Mouse (Mus musculus) hindbrain, embryonic 16.5 days (tissue): ENCODE measurements around the gene Samsn1. TPM values are rescaled to one million over a fixed set of nuclear protein-coding genes. Genes with fewer than 3 reads are reported as not detected.

Experiments used
- ATAC-seq: fragments of 200-750 bp; cut with Nextera tagmentation; 2 replicates; pipeline ENCODE4 v1.8.0; 2017; ENCODE audit warnings: moderate TSS enrichment, moderate library complexity
- H3K27ac ChIP-seq: fragments of 300-500 bp; sonication (generic); 2 replicates; pipeline ENCODE4 v1.5.1; 2014; ENCODE audit warnings: low read depth, mild to moderate bottlenecking, control low read depth, low read length, moderate library complexity
- H3K27me3 ChIP-seq: fragments of 300-500 bp; sonication (generic); replicated peaks from 2 replicates; pipeline ENCODE4 v1.6.1; 2014; ENCODE audit warnings: low read length; ENCODE audit not compliant: control insufficient read depth, insufficient read depth
- H3K36me3 ChIP-seq: fragments of 300-500 bp; sonication (generic); 2 replicates; pipeline ENCODE4 v1.6.1; 2014; ENCODE audit warnings: mild to moderate bottlenecking, low read length, moderate library complexity, mixed read lengths; ENCODE audit not compliant: control insufficient read depth, insufficient read depth
- H3K4me1 ChIP-seq: fragments of 300-500 bp; sonication (generic); 2 replicates; pipeline ENCODE4 v1.6.1; 2014; ENCODE audit warnings: low read depth, low read length; ENCODE audit not compliant: control insufficient read depth, insufficient read depth
- H3K4me2 ChIP-seq: fragments of 300-500 bp; sonication (generic); 2 replicates; pipeline ENCODE4 v1.6.1; 2014; ENCODE audit warnings: mild to moderate bottlenecking, low read length, control low read depth, moderate library complexity
- H3K4me3 ChIP-seq: fragments of 300-500 bp; sonication (generic); 2 replicates; pipeline ENCODE4 v1.5.1; 2014; ENCODE audit warnings: mild to moderate bottlenecking, low read length, control low read depth, moderate library complexity
- H3K9ac ChIP-seq: fragments of 300-500 bp; sonication (generic); 2 replicates; pipeline ENCODE4 v1.6.1; 2014; ENCODE audit warnings: low read depth, mild to moderate bottlenecking, control low read depth, low read length, moderate library complexity
- H3K9me3 ChIP-seq: fragments of 300-500 bp; sonication (generic); 2 replicates; pipeline ENCODE4 v1.6.1; 2014; ENCODE audit warnings: mild to moderate bottlenecking, low read length, moderate library complexity; ENCODE audit not compliant: control insufficient read depth
- WGBS: fragments of 180-500 bp; shearing (Covaris S2); extraction: QIAGEN DNeasy Blood & Tissue Kit; methylation state at CpG from one replicate; pipeline ENCODE4 v1.1.7; 2014; 5-methylcytosine and 5-hydroxymethylcytosine counted together
- polyA plus RNA-seq: library from polyadenylated mRNA; unstranded; fragments of >200 nt; fragmentation: Nextera tagmentation; extraction: Ambion mirVana; gene quantifications from 2 replicates; pipeline ENCODE4 v1.2.1, GENCODE M21; 2015

Gene Samsn1
- polyA plus RNA-seq, 1 experiment from 2014 or later: 1.6 TPM

- WGBS: 56% methylated on average over 6 of the region's 6 CpGs
- no peaks in the 10 kb centered on the region for H3K36me3 ChIP-seq
- no peak overlapping the region for H3K27ac ChIP-seq
- no peaks in the 10 kb centered on the region for H3K9me3 ChIP-seq
- no peaks in the 10 kb centered on the region for H3K4me1 ChIP-seq
- ATAC-seq: no peak
- H3K4me3 ChIP-seq: no peak overlapping the region
- no peak overlapping the region for H3K9ac ChIP-seq
- no peak overlapping the region for H3K4me2 ChIP-seq
- H3K27me3 ChIP-seq: no peaks in the 10 kb centered on the region
These were observed 51.6 kb downstream of the Samsn1 start for GRCm38 (mm10) chr16:75970266-75970998.

- no peak for ATAC-seq
- no peak overlapping the region for H3K9ac ChIP-seq
- WGBS: 71% methylated on average over 8 of the region's 8 CpGs
- no peak overlapping the region for H3K4me2 ChIP-seq
- no peaks in the 10 kb centered on the region for H3K27me3 ChIP-seq
- H3K27ac ChIP-seq: no peak overlapping the region
- no peaks in the 10 kb centered on the region for H3K4me1 ChIP-seq
- H3K4me3 ChIP-seq: no peak overlapping the region
- H3K36me3 ChIP-seq: no peaks in the 10 kb centered on the region
- no peaks in the 10 kb centered on the region for H3K9me3 ChIP-seq
These were observed 60.1 kb downstream of the Samsn1 start for GRCm38 (mm10) chr16:75962021-75962420.

- no peaks in the 10 kb centered on the region for H3K36me3 ChIP-seq
- no peaks in the 10 kb centered on the region for H3K9me3 ChIP-seq
- no peak overlapping the region for H3K4me3 ChIP-seq
- ATAC-seq: no peak
- no peak overlapping the region for H3K4me2 ChIP-seq
- H3K27me3 ChIP-seq: no peaks in the 10 kb centered on the region
- H3K27ac ChIP-seq: no peak overlapping the region
- no peaks in the 10 kb centered on the region for H3K4me1 ChIP-seq
- no peak overlapping the region for H3K9ac ChIP-seq
- 68% methylated on average over 5 of the region's 5 CpGs for WGBS
These were observed 60.6 kb downstream of the Samsn1 start for GRCm38 (mm10) chr16:75961487-75961886.

- H3K4me1 ChIP-seq: no peaks in the 10 kb centered on the region
- no peak overlapping the region for H3K27ac ChIP-seq
- 92% methylated on average over 7 of the region's 7 CpGs for WGBS
- H3K27me3 ChIP-seq: no peaks in the 10 kb centered on the region
- H3K4me2 ChIP-seq: no peak overlapping the region
- H3K9me3 ChIP-seq: no peaks in the 10 kb centered on the region
- no peak overlapping the region for H3K9ac ChIP-seq
- no peak overlapping the region for H3K4me3 ChIP-seq
- H3K36me3 ChIP-seq: no peaks in the 10 kb centered on the region
- ATAC-seq: no peak
These were observed 61.0 kb downstream of the Samsn1 start for GRCm38 (mm10) chr16:75961036-75961435.

DNA sequence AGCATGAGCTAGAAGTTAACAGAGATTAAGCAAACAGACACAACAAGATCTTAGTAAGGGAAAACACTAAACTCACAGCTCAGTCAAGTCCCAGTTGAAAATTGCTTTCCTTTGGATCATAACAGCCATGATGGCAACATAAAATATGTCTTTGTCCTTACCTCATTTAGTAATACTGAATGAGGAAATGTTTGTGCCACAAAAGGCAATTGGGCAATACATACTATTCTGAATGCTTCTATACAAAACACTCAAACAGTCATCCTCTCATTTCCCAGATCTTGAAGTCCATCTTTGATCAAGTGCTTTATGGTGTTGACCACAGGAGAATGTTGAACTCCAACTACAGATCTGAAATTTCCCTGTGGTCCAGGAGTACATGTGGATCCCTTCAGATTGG lies 88.7 kb downstream of the Samsn1 start:
- H3K4me3 ChIP-seq: no peak overlapping the region
- no peaks in the 10 kb centered on the region for H3K36me3 ChIP-seq
- no peak for ATAC-seq
- H3K4me1 ChIP-seq: no peaks in the 10 kb centered on the region
- H3K4me2 ChIP-seq: no peak overlapping the region
- H3K27me3 ChIP-seq: no peaks in the 10 kb centered on the region
- H3K9me3 ChIP-seq: no peaks in the 10 kb centered on the region
- H3K27ac ChIP-seq: no peak overlapping the region
- H3K9ac ChIP-seq: no peak overlapping the region

DNA sequence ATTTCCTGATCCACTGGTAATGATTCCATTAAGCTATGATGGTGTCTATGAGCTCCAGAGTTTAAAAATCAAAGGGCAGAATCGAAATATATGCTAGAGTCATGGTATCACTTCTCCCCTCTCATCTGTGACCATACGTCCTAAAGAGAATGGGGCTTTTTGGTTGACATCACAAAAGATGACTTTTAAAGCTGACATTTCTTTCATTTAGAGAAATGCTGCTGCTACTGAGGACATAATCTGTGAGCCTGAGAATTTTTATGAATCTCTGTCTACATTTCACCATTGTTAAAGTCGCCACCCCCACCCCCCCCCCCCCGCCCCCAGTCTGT lies 91.9 kb downstream of the Samsn1 start:
- ATAC-seq: no peak
- no peaks in the 10 kb centered on the region for H3K27me3 ChIP-seq
- H3K4me2 ChIP-seq: no peak overlapping the region
- no peak overlapping the region for H3K9ac ChIP-seq
- H3K36me3 ChIP-seq: no peaks in the 10 kb centered on the region
- 61% methylated on average over 4 of the region's 4 CpGs for WGBS
- H3K9me3 ChIP-seq: no peaks in the 10 kb centered on the region
- H3K27ac ChIP-seq: no peak overlapping the region
- no peak overlapping the region for H3K4me3 ChIP-seq
- no peaks in the 10 kb centered on the region for H3K4me1 ChIP-seq

GRCm38 (mm10) chr16:75929536-75930221 lies 92.4 kb downstream of the Samsn1 start:
- Histone ChIP-seq H3K4me2 (no peak overlapping the region), H3K27me3 (no peaks in the 10 kb centered on the region)

DNA sequence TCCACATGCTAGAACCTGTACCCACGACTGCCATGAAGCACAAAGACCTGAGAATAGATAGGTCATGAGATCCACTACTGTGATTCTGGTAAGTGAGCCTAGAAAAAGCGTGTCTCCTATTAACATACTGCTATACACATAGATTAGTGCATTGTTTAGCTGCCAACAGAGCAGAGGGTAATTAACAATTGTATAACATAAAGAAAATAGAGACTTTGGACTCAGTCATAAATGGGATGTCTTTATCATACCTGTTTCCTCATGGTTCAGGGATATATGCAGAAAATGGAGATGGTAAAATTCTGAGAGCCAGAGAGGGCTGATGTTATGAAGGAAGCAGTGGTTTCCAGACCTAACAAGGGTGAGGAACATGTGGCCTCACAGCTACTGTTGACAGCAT lies 95.6 kb downstream of the Samsn1 start:
- H3K4me3 ChIP-seq: no peak overlapping the region
- WGBS: 73% methylated on average over 2 of the region's 2 CpGs

More at GRCm38 (mm10) chr16:75929536-75930221, 92.4 kb downstream of the Samsn1 start:
- Histone ChIP-seq H3K9me3 (no peaks in the 10 kb centered on the region), H3K4me3 (no peak overlapping the region), H3K27ac (no peak overlapping the region), H3K36me3 (no peaks in the 10 kb centered on the region), H3K9ac (no peak overlapping the region), H3K4me1 (no peaks in the 10 kb centered on the region)
- WGBS: 49% methylated on average over 11 of the region's 11 CpGs
- no peak for ATAC-seq

DNA sequence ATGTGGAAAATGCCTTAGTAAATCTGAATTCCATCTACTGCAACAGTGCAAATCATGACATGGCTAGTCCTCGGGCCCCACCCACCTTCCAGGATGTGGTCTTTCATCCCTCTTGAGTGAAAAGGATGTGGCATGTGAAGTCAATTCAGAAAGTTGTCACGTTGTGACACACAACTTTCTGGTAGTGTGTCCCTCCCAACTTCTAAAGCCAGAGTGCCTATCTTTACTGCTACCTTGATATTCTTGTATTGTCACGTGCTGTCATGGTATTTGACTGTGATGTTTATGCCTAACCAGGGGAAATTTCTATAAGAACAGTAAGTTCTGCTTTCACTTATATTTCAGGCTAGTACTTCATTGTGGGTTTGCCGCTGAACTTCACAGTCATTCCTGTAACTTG lies 101.2 kb downstream of the Samsn1 start:
- no peak for ATAC-seq
- no peaks in the 10 kb centered on the region for H3K27me3 ChIP-seq
- WGBS: 74% methylated on average over 4 of the region's 4 CpGs
- H3K4me2 ChIP-seq: no peak overlapping the region
- no peaks in the 10 kb centered on the region for H3K9me3 ChIP-seq
- no peak overlapping the region for H3K9ac ChIP-seq
- no peak overlapping the region for H3K27ac ChIP-seq
- H3K36me3 ChIP-seq: no peaks in the 10 kb centered on the region
- no peaks in the 10 kb centered on the region for H3K4me1 ChIP-seq
- H3K4me3 ChIP-seq: no peak overlapping the region

More for the DNA sequence above, 95.6 kb downstream of the Samsn1 start:
- Histone ChIP-seq H3K36me3 (no peaks in the 10 kb centered on the region), H3K9ac (no peak overlapping the region), H3K27me3 (no peaks in the 10 kb centered on the region), H3K27ac (no peak overlapping the region), H3K4me2 (no peak overlapping the region), H3K9me3 (no peaks in the 10 kb centered on the region), H3K4me1 (no peaks in the 10 kb centered on the region)
- ATAC-seq: no peak
